Mouse (Mus musculus): ENCODE data around the gene Rab43.
"Not testable (repeated sequence)": the region's sequence is repeated elsewhere in the genome, so short reads cannot be mapped to it uniquely, and the experiment has no call there.

The Rab43 gene

DNA sequence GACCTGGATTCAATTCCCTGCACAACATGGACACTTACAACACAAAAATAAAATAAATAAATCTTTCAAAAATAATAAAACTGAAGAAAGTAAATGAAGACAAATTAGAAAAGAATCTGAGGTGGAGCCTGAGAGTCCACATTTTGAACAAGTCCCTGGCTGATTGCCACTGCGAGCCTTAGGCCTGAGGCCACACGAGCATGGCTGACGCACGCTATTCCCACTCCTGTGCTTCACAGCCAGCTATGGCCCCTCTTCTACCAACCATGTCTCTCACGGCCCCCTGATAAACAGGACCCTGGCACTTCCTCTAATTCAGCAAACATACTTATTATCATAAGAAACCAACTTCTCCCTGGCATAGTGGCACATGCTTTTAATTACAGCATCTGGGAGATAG, 25.3 kb downstream of the Rab43 start:
- no peak for DNase-seq (ENCODE audit: low spot score in 2 of 2)

DNA sequence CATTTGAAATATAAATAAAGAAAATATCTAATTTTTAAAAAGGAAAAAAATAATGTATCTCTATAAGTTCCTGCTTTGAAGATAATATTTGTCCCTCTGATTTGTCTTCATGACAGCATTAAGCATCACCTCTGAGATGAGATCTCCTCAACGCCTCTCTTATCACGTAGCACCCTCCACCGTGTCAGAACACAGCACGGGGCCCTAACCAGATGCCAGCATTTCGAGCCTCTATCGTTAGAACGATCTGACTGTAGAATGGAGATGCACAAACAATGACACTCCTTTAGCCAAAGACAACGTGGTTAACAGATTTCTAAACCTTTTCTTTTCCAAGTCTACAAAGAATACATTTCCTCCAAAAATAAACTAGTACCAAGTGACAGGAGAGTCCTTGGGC, 27.9 kb downstream of the Rab43 start:
- no peak for DNase-seq (ENCODE audit: low spot score in 2 of 2)

DNA sequence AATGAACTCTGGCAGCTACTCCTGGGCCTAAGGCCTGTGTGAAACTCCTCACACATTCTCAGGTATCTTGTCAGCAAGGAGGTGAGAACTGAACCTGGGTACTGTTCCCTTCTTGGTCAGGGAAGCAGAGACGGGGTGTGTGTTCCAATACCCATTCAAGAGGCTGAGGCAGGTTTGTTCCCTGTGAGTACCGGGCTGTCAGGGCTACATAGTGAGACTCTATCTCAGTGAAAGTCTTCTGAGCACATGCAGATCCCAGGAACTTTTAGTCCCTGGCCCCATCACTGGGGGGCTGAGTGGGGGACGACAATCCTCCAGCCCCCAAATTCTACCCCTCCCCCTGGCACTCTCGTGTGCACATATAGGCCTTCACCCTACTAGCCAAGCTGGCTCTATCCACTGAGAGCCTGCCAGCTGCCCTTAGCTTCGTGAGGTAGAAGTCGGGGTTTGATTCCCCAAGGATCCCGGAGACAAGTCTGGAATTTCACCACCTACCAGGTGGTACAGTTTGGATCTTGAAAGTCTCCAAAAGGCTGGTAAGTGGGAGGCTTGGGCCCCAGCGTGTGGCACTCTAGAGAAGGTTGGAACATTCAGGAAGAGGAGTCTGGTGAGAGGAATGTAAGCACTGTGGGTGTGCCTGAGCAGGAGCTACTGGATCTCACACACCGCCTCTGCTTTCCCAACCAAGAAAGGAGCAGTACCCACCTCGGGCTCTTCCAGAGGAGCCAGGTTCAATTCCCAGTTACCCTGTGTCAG, 31.2 kb downstream of the Rab43 start:
- no peak for DNase-seq (ENCODE audit: low spot score in 2 of 2)

- no peak for DNase-seq (ENCODE audit: low spot score in 2 of 2)
Measured at GRCm38 (mm10) chr6:87779174-87780165, 32.5 kb downstream of the Rab43 start.

DNA sequence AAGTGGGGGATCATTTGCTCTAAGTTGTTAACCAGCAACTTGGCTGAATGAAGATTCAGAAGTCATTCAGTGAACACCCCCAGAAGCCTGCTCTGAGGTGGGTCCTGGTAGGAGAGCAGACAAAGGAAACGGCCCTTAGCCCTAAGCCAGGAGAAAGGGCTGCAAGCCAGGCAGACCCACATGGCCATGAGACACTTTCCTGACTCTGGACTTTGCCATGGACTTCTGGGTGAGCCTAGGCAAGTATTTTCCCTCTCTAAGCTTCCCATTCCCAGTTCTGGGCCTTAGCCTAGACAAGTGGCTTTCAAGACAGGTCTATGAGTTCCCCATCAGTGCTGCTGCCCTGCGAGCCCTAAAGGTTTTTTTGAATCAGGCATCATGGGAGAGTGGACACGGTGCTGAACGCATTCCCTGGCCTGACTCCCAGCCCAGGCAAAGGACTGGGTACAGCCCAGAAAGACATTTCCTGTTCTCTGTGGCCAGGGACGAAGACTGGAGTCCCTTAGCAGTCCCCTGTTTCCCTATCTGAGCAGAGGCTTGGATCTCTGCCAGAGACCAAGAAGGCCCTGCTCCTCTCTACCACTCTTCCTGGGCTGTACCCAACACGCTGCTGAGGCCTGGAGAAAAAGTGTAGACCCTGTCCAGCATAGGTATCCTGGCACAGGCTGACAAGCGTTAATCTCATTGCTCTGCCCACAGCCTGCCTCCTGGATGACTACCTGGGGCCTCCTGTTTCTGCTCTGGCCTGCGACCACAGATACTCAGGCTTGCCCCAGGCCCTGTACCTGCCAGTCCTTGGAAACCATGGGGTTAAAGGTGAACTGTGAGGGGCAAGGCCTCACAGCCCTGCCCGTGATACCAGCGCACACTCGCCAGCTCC, 33.4 kb downstream of the Rab43 start:
- DNase-seq (ENCODE audit: low spot score in 2 of 2), result no peak

- DNase-seq (ENCODE audit: low spot score in 2 of 2), result no peak
Measured at GRCm38 (mm10) chr6:87777842-87778241, 34.1 kb downstream of the Rab43 start, which contains the start of gene Gp9. Gp9 (plus strand) TSS chr6:87778072.

DNA sequence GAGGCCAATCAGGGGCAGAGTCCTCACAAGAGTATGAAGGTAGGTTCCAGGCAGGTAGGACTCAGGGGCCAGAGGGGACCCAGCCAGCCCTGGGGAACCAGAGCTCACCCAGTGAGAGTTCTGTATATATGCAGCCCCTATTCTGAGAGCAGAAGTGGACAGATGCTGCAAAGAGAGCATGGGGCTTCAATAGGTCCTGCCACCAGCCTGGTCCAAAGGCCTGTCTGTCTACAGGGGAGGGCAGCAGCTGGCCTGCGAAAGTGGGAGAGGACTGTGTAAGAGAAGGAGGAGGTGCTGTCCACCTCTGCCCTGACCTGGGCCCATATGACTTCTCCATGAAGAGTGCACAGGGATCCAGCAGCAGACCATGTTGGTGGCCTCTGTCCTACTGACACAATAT, 35.3 kb downstream of the Rab43 start:
- no peak for DNase-seq (ENCODE audit: low spot score in 2 of 2)

- no peak for DNase-seq (ENCODE audit: low spot score in 2 of 2)
Measured at GRCm38 (mm10) chr6:87775588-87776245, 36.2 kb downstream of the Rab43 start.

- no peak for DNase-seq (ENCODE audit: low spot score in 2 of 2)
Measured at GRCm38 (mm10) chr6:87774909-87775308, 37.1 kb downstream of the Rab43 start.

DNA sequence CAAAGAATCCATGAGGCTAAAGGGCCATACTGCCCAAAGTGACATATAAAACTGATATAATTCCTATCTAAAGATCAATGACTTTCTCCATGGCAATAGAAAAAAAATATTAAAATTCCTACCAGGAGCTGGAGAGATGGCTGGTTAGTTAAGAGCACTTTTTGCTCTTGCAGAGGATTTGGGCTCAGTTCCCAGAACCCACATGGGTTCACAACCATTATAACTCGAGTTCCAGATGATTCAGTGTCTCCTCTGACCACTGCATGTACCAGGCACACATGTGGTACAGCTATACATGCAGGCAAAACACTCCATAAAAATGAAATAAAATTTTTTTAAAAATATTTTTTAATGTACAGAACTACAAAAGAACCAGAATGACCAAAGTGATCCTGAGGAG, 37.5 kb downstream of the Rab43 start:
- DNase-seq (ENCODE audit: low spot score in 2 of 2), result no peak

- DNase-seq (ENCODE audit: low spot score in 2 of 2), result peak in 1 of 2 experiments; percentile 46
Measured at GRCm38 (mm10) chr6:87770626-87771025, 41.3 kb downstream of the Rab43 start.

GRCm38 (mm10) chr6:87764296-87764695, 47.7 kb downstream of the Rab43 start:
- not testable (repeated sequence) for DNase-seq (ENCODE audit: low spot score in 2 of 2)

- no peak for DNase-seq (ENCODE audit: low spot score in 2 of 2)
Measured at GRCm38 (mm10) chr6:87763376-87764280, 48.3 kb downstream of the Rab43 start.

GRCm38 (mm10) chr6:87762161-87762560, 49.8 kb downstream of the Rab43 start:
- DNase-seq (ENCODE audit: low spot score in 2 of 2), result no peak

DNA sequence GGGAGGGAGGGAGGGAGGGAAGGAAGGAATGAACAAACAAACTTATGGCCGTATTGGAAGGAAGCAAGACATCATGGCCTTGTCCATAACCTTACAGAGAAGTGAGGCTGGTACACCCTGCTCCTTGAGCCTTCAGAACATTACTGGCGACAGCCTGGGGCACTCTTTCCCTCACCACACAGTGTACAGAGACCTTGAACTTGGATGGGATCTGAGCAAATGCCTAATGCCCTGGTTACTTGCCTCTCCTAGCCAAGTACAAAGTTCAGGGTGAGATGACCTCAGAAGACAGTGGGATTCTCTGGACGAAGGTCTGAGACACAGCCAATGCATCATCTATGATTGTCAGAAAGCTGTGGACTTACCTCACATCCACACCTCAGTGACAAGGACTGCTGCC, 52.1 kb downstream of the Rab43 start:
- no peak for DNase-seq (ENCODE audit: low spot score in 2 of 2)

- DNase-seq (ENCODE audit: low spot score in 2 of 2), result no peak
Measured at GRCm38 (mm10) chr6:87759404-87759803, 52.6 kb downstream of the Rab43 start.

DNA sequence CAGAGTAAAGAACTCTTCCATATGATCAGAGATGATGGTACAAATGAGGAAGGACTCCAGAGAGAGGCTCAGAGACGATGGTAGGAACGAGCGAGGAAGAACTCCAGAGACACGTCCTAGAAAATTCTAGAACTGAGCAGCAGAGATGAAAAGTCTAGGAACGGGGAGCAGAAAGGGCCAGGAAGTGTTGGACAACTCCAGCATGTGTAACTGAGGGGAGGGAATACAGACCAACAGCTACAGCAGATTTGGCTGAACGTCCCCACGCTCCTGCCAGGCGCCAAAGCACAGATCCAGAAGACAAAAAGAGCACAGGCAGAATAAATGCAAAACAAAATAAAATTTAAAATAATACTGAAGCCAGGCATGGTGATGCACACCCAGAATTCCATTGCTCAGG, 55.1 kb downstream of the Rab43 start:
- no peak for DNase-seq (ENCODE audit: low spot score in 2 of 2)

DNA sequence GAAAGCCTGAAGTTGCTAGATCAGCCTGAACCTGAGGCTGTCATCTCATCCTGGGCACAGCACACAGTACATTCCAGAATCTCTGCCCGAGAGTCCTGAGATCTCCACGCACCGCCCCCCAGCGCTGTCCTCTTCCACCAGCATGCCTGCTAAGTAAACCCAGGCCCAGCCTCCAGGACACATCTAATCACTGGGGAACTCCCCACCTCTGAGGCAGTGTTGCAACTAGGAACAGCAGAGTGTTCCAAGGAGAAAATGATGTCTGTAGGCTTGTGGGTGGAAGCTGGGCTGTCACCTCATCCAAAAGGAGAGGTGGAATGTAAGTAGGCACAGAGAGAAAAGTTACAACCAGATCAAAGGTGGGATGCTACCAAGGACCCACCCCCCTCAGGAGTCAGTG, 56.8 kb downstream of the Rab43 start:
- no peak for DNase-seq (ENCODE audit: low spot score in 2 of 2)

DNA sequence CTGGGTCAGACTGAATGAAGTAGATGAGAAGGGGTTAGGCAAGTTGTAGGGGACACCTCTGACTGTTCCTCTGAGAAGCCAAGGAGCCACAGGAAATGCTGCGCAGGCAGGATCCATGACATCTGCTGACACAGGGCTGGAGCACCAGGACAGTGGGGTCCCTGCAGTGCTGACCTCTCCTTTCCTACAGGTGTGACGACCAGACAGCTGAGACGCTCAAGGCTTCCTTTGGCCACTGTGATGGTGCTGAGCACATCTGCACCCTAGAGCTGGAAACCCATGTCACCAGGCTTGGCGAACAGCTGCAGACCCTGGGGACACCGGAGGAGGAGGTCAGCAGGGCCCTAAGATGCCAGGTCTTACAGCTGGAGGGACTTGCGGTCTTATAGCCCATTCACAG, 60.4 kb downstream of the Rab43 start:
- no peak for DNase-seq (ENCODE audit: low spot score in 2 of 2)
